Mouse (Mus musculus) MEL (cell line): ENCODE measurements around the gene Rbpjl. TPM values are rescaled to one million over a fixed set of nuclear protein-coding genes. Genes with fewer than 3 reads are reported as not detected.

ENCODE experiments used
- DNase-seq: peaks from one replicate; pipeline ENCODE4 v3.0.0; 2011; ENCODE audit warnings: low read depth, low spot score
- H3K27ac ChIP-seq: 2 replicates; pipeline ENCODE4 v1.5.1; 2012; ENCODE audit warnings: low read depth, mild to moderate bottlenecking, control low read depth, low read length, moderate library complexity; ENCODE audit not compliant: control insufficient read depth
- H3K27me3 ChIP-seq, 2 experiments: fragments of 150-350 bp in 1 of 2; sonication (generic) in 1 of 2; 2 replicates each; pipeline ENCODE4 v1.6.1; 2012; ENCODE audit warnings: low read length in 2 of 2, mild to moderate bottlenecking in 2 of 2, improper control_type of control experiment in 1 of 2, moderate library complexity in 1 of 2; ENCODE audit not compliant: insufficient read depth in 2 of 2, control insufficient read depth in 1 of 2
- H3K36me3 ChIP-seq, 2 experiments: 2 replicates each; pipeline ENCODE4 v1.6.1; 2012 to 2014; ENCODE audit warnings: low read length in 2 of 2, improper control_type of control experiment in 1 of 2, inconsistent platforms in 1 of 2, mild to moderate bottlenecking in 1 of 2; ENCODE audit not compliant: insufficient read depth in 2 of 2, control insufficient read depth in 1 of 2
- H3K4me1 ChIP-seq, 2 experiments: fragments of 150-350 bp in 1 of 2; sonication (generic) in 1 of 2; 2 replicates each; pipeline ENCODE4 v1.6.1; 2012; ENCODE audit warnings: low read length in 2 of 2, improper control_type of control experiment in 1 of 2, mild to moderate bottlenecking in 1 of 2; ENCODE audit not compliant: insufficient read depth in 2 of 2, control insufficient read depth in 1 of 2
- H3K4me3 ChIP-seq, 2 experiments: fragments of 150-350 bp in 1 of 2; sonication (generic) in 1 of 2; 2 replicates each; pipeline ENCODE4 v1.5.1; 2012; ENCODE audit warnings: low read depth in 2 of 2, low read length in 2 of 2, mild to moderate bottlenecking in 2 of 2, moderate library complexity in 2 of 2, control low read depth in 1 of 2, improper control_type of control experiment in 1 of 2; ENCODE audit not compliant: control insufficient read depth in 1 of 2, insufficient read depth in 1 of 2
- H3K79me2 ChIP-seq: 2 replicates; pipeline ENCODE4 v1.6.1; 2012; ENCODE audit warnings: mild to moderate bottlenecking, low read length, moderate library complexity; ENCODE audit not compliant: control insufficient read depth, poor library complexity, insufficient read depth
- H3K9ac ChIP-seq: 2 replicates; pipeline ENCODE4 v1.6.1; 2012; ENCODE audit warnings: low read depth, mild to moderate bottlenecking, control low read depth, low read length, moderate library complexity; ENCODE audit not compliant: control insufficient read depth, poor library complexity, severe bottlenecking
- H3K9me3 ChIP-seq: fragments of 150-350 bp; sonication (generic); replicated peaks from 2 replicates; pipeline ENCODE4 v1.6.1; 2012; ENCODE audit warnings: mild to moderate bottlenecking, low read length, improper control_type of control experiment, moderate library complexity; ENCODE audit not compliant: insufficient read depth
- BHLHE40 ChIP-seq: IDR thresholded peaks from 2 replicates; pipeline ENCODE4 v1.6.1; 2012; ENCODE audit warnings: low read depth, mild to moderate bottlenecking, inconsistent platforms, low read length, improper control_type of control experiment, borderline replicate concordance
- CHD1 ChIP-seq: IDR thresholded peaks from 2 replicates; pipeline ENCODE4 v1.6.1; 2012; ENCODE audit warnings: low read depth, mild to moderate bottlenecking, inconsistent platforms, low read length, improper control_type of control experiment
- CHD2 ChIP-seq: IDR thresholded peaks from 2 replicates; pipeline ENCODE4 v1.6.1; 2011; ENCODE audit warnings: low read length, improper control_type of control experiment
- E2F4 ChIP-seq: IDR thresholded peaks from 2 replicates; pipeline ENCODE4 v1.6.1; 2011; ENCODE audit warnings: low read depth, low read length, improper control_type of control experiment, borderline replicate concordance
- EP300 ChIP-seq, 2 experiments: IDR thresholded peaks; 2 replicates each; pipeline ENCODE4 v1.6.1; 2011; ENCODE audit warnings: improper control_type of control experiment in 2 of 2, low read length in 2 of 2, low read depth in 1 of 2, mild to moderate bottlenecking in 1 of 2
- ETS1 ChIP-seq: IDR thresholded peaks from 2 replicates; pipeline ENCODE4 v1.6.1; 2012; ENCODE audit warnings: low read depth, mild to moderate bottlenecking, inconsistent platforms, low read length, improper control_type of control experiment, moderate library complexity
- GABPA ChIP-seq: IDR thresholded peaks from 2 replicates; pipeline ENCODE4 v1.6.1; 2012; ENCODE audit warnings: low read depth, mild to moderate bottlenecking, inconsistent platforms, low read length, improper control_type of control experiment, moderate library complexity
- JUND ChIP-seq: IDR thresholded peaks from 2 replicates; pipeline ENCODE4 v1.6.1; 2011; ENCODE audit warnings: low read depth, mild to moderate bottlenecking, improper control_type of control experiment, low read length
- KAT2A ChIP-seq: conservative IDR thresholded peaks from 2 replicates; pipeline ENCODE4 v1.6.1; 2012; ENCODE audit warnings: low read depth, low read length, improper control_type of control experiment, inconsistent platforms
- MAX ChIP-seq: IDR thresholded peaks from 2 replicates; pipeline ENCODE4 v1.6.1; 2011; ENCODE audit warnings: low read length, improper control_type of control experiment
- MEF2A ChIP-seq: IDR thresholded peaks from 2 replicates; pipeline ENCODE4 v1.6.1; 2014; ENCODE audit warnings: low read depth, mild to moderate bottlenecking, inconsistent platforms, low read length, improper control_type of control experiment; ENCODE audit not compliant: poor library complexity, insufficient replicate concordance, severe bottlenecking; ENCODE audit errors: extremely low read depth
- MXI1 ChIP-seq: IDR thresholded peaks from 2 replicates; pipeline ENCODE4 v1.6.1; 2011; ENCODE audit warnings: mild to moderate bottlenecking, low read depth, low read length, improper control_type of control experiment
- MYC ChIP-seq: IDR thresholded peaks from 2 replicates; pipeline ENCODE4 v1.6.1; 2011; ENCODE audit warnings: low read depth, mild to moderate bottlenecking, low read length, improper control_type of control experiment, moderate library complexity
- NELFE ChIP-seq: IDR thresholded peaks from 2 replicates; pipeline ENCODE4 v1.6.1; 2011; ENCODE audit warnings: low read depth, low read length, improper control_type of control experiment
- NRF1 ChIP-seq: IDR thresholded peaks from 2 replicates; pipeline ENCODE4 v1.6.1; 2014; ENCODE audit warnings: low read depth, mild to moderate bottlenecking, inconsistent platforms, low read length, improper control_type of control experiment, moderate library complexity; ENCODE audit not compliant: poor library complexity, insufficient read depth, severe bottlenecking
- POLR2A ChIP-seq, 2 experiments: IDR thresholded peaks; 2 replicates each; pipeline ENCODE4 v1.6.1; 2011 to 2012; ENCODE audit warnings: low read length in 2 of 2, mild to moderate bottlenecking in 2 of 2, control low read depth in 1 of 2, improper control_type of control experiment in 1 of 2, low read depth in 1 of 2, moderate library complexity in 1 of 2; ENCODE audit not compliant: control insufficient read depth in 1 of 2, insufficient read depth in 1 of 2, poor library complexity in 1 of 2
- POLR2AphosphoS2 ChIP-seq: IDR thresholded peaks from 2 replicates; pipeline ENCODE4 v1.6.1; 2011; ENCODE audit warnings: low read length, improper control_type of control experiment
- POLR2AphosphoS5 ChIP-seq: IDR thresholded peaks from 2 replicates; pipeline ENCODE4 v1.6.1; 2012; ENCODE audit warnings: low read depth, borderline replicate concordance, mild to moderate bottlenecking, inconsistent platforms, low read length, moderate library complexity, mixed read lengths
- RAD21 ChIP-seq: IDR thresholded peaks from 2 replicates; pipeline ENCODE4 v1.6.1; 2011; ENCODE audit warnings: mild to moderate bottlenecking, low read depth, low read length, improper control_type of control experiment
- SIN3A ChIP-seq: IDR thresholded peaks from 2 replicates; pipeline ENCODE4 v1.6.1; 2012; ENCODE audit warnings: low read length, improper control_type of control experiment, inconsistent platforms
- TAL1 ChIP-seq: IDR thresholded peaks from 2 replicates; pipeline ENCODE4 v1.6.1; 2012; ENCODE audit warnings: mild to moderate bottlenecking, inconsistent platforms, low read length, moderate library complexity, mixed read lengths
- TBP ChIP-seq: IDR thresholded peaks from 2 replicates; pipeline ENCODE4 v1.8.0; 2011; ENCODE audit warnings: low read depth, low read length, improper control_type of control experiment
- TCF12 ChIP-seq: IDR thresholded peaks from 2 replicates; pipeline ENCODE4 v1.6.1; 2014; ENCODE audit warnings: low read depth, mild to moderate bottlenecking, inconsistent platforms, low read length, improper control_type of control experiment, moderate library complexity
- UBTF ChIP-seq: IDR thresholded peaks from 2 replicates; pipeline ENCODE4 v1.6.1; 2012; ENCODE audit warnings: low read depth, mild to moderate bottlenecking, inconsistent platforms, low read length, improper control_type of control experiment, moderate library complexity, borderline replicate concordance; ENCODE audit not compliant: insufficient read depth
- USF1 ChIP-seq: IDR thresholded peaks from 2 replicates; pipeline ENCODE4 v1.6.1; 2014; ENCODE audit warnings: low read depth, mild to moderate bottlenecking, inconsistent platforms, low read length, improper control_type of control experiment, moderate library complexity
- USF2 ChIP-seq, 2 experiments: IDR thresholded peaks; 2 replicates each; pipeline ENCODE4 v1.6.1; 2011 to 2012; ENCODE audit warnings: improper control_type of control experiment in 2 of 2, low read length in 2 of 2, borderline replicate concordance in 1 of 2, inconsistent platforms in 1 of 2, low read depth in 1 of 2, mild to moderate bottlenecking in 1 of 2; ENCODE audit not compliant: insufficient read depth in 1 of 2
- ZC3H11A ChIP-seq: IDR thresholded peaks from 2 replicates; pipeline ENCODE4 v1.6.1; 2012; ENCODE audit warnings: low read depth, mild to moderate bottlenecking, inconsistent platforms, low read length, improper control_type of control experiment
- ZMIZ1 ChIP-seq: IDR thresholded peaks from 2 replicates; pipeline ENCODE4 v1.6.1; 2012; ENCODE audit warnings: low read depth, mild to moderate bottlenecking, inconsistent platforms, low read length, improper control_type of control experiment, moderate library complexity
- ZNF384 ChIP-seq: IDR thresholded peaks from 2 replicates; pipeline ENCODE4 v1.6.1; 2012; ENCODE audit warnings: low read depth, mild to moderate bottlenecking, inconsistent platforms, low read length, improper control_type of control experiment
- polyA plus RNA-seq, 2 experiments: library from polyadenylated mRNA; stranded (reverse) in 1 of 2; unstranded in 1 of 2; fragments of >175 nt in 1 of 2; fragments of >200 nt in 1 of 2; gene quantifications; 2 replicates each; pipeline versions ENCODE4 v1.2.1 to v1.2.4; 2012; ENCODE audit warnings: low replicate concordance in 2 of 2, low read depth in 1 of 2; ENCODE audit not compliant: insufficient read length in 2 of 2, insufficient read depth in 1 of 2, missing spikeins in 1 of 2
- total RNA-seq: library from RNA; depleted of rRNA; stranded (reverse); fragments of 300-350 nt; gene quantifications from 2 replicates; pipeline ENCODE4 v1.2.3, GENCODE M21; 2012

The Rbpjl gene
- total and polyA plus RNA-seq, 3 experiments, result 0.07 TPM; not detected in 2

DNA sequence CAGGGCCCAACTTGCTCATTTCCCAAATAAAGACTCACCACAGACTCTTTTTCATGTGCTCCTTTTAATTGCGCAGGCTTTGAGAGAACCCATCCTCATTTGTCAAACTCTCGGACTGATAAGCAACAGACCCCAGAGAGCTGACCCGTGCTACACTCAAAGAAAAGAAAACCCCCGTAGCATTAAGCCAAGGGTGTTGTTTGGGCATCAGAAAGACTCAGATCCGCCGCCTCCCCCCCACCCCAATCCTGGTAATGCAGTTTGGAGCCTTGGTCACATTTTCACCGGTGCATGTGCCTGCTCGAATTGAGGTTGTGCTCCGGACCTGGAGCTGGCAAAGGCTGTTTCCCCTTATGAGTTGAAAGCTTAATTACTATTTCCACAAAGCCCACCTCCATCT is 2.1 kb downstream of the Rbpjl start, which contains the start of gene Matn4:
Gene Matn4 (minus strand): TSS at position 101 of the 400 bp plus-strand sequence.
- no peak within 1 kb of the TSS for H3K27ac ChIP-seq
- no peaks in the 10 kb centered on the region for H3K9me3 ChIP-seq
- DNase-seq, result no peak
- no peak within 1 kb of the TSS for H3K4me3 ChIP-seq
- TF ChIP-seq USF1 (no peak), RAD21 (no peak), ZC3H11A (no peak), MEF2A (no peak), EP300 (IDR thresholded peaks at IDR 0.05; ENCODE audit: low read depth in 1 of 2, low read length in 2 of 2) (no peak), NELFE (no peak), KAT2A (no peak), SIN3A (no peak), MXI1 (no peak), ETS1 (no peak), MYC (no peak), E2F4 (no peak), NRF1 (no peak), TAL1 (no peak), ZNF384 (no peak), BHLHE40 (no peak), MAX (no peak), UBTF (no peak), TCF12 (no peak), GABPA (no peak)
- peaks cover 0 to 11% of the 10 kb centered on the region in 2 experiments; a peak in 3 of 4 replicates for H3K4me1 ChIP-seq
- no peaks in the 10 kb centered on the region for H3K79me2 ChIP-seq
- peaks cover 0 to 3% of the 10 kb centered on the region in 2 experiments; a peak in 1 of 4 replicates for H3K36me3 ChIP-seq
- H3K27me3 ChIP-seq, result peaks cover 0 to 3% of the 10 kb centered on the region in 2 experiments; a peak in 1 of 4 replicates
- H3K9ac ChIP-seq, result no peak within 1 kb of the TSS

DNA sequence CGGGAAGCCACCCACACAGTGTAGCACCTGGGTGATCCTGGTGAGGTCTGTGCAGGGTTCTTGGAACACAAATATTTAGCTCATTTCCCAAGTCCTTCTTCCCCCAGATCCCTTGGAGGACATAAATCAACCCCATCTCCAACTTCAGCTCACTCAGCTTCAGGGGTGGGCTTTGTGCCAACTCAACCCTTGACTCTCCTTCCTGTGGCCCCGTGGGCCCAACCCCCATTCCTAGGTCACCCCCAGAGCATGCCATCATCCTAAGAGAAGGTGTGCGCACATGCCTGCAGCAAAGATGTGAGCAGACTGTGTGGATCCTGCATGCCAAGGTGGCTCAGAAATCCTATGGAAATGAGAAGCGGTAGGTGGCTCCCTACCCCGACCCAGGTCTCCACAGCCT is 2.6 kb downstream of the Rbpjl start:
- H3K9ac ChIP-seq, result no peak overlapping the region
- TF ChIP-seq JUND (no peak), KAT2A (no peak), CHD2 (no peak), TAL1 (no peak), MEF2A (no peak), POLR2AphosphoS5 (no peak), ZNF384 (no peak), MXI1 (no peak), POLR2A (IDR thresholded peaks at IDR 0.05; ENCODE audit: control insufficient read depth in 1 of 2, insufficient read depth in 1 of 2, low read depth in 1 of 2, low read length in 2 of 2, poor library complexity in 1 of 2) (no peak), MYC (no peak), BHLHE40 (no peak), ZMIZ1 (no peak), SIN3A (no peak), TBP (no peak), CHD1 (no peak), POLR2AphosphoS2 (no peak), GABPA (no peak), ETS1 (no peak), USF2 (IDR thresholded peaks at IDR 0.05; ENCODE audit: borderline replicate concordance in 1 of 2, insufficient read depth in 1 of 2, low read depth in 1 of 2, low read length in 2 of 2) (no peak)
- H3K36me3 ChIP-seq, result peaks cover 0 to 3% of the 10 kb centered on the region in 2 experiments; a peak in 1 of 4 replicates
- DNase-seq, result no peak
- no peak overlapping the region for H3K27ac ChIP-seq
- no peak overlapping the region for H3K4me3 ChIP-seq
- H3K79me2 ChIP-seq, result no peaks in the 10 kb centered on the region
- peaks cover 0 to 11% of the 10 kb centered on the region in 2 experiments; a peak in 3 of 4 replicates for H3K4me1 ChIP-seq
- H3K27me3 ChIP-seq, result peaks cover 0 to 3% of the 10 kb centered on the region in 2 experiments; a peak in 1 of 4 replicates
- H3K9me3 ChIP-seq, result no peaks in the 10 kb centered on the region
